8 mouse cellular contexts compared by ENCODE assay signal in the genomic region with DNA sequence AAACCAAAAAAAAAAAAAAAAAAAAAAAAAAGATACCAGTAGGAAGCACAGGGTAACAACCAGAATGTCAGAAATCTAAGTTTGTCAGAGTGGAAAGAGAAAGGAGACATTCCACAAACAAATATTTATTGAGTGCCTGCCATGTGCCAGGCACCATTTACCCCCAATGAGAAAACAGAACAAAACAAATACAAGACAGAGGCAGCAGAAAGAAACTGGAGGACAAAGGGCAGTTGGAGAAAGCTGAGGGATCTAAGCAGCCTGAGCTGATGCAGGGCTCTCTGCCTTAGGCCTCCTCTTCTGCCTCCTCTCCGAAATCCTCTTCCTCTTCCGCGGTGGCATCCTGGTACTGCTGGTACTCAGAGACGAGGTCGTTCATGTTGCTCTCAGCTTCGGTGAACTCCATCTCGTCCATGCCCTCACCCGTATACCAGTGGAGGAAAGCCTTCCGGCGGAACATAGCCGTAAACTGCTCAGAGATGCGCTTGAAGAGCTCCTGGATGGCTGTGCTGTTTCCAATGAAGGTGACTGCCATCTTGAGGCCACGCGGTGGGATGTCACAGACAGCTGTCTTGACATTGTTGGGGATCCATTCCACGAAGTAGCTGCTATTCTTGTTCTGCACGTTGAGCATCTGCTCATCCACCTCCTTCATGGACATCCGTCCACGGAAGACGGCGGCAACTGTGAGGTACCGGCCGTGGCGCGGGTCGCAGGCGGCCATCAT. TPM values are rescaled to one million over a fixed set of nuclear protein-coding genes. Genes with fewer than 3 reads are reported as not detected.
DNase-seq lines count a peak whose midpoint lies in the region; ATAC-seq and TF ChIP-seq lines count a peak whose summit lies in the region.

No protein-coding gene starts in this region.

- H3K4me2 ChIP-seq in heart, embryonic 16.5 days (ENCODE audit: low read depth, low read length): peak overlapping the region; percentile 79
- H3K4me2 ChIP-seq in embryonic facial prominence, embryonic 12.5 days (replicated peaks): peak overlapping the region; percentile 85
- peak overlapping the region; percentile 89 for H3K4me2 ChIP-seq in neural tube, embryonic 12.5 days (replicated peaks)

- H3K9ac ChIP-seq in heart, embryonic 16.5 days (ENCODE audit: low read length): no peak overlapping the region
- peak overlapping the region; percentile 64 for H3K9ac ChIP-seq in ES-Bruce4 (ENCODE audit: low read depth, poor library complexity, severe bottlenecking)
- peak overlapping the region; percentile 49 for H3K9ac ChIP-seq in embryonic facial prominence, embryonic 12.5 days
- peak overlapping the region; percentile 93 for H3K9ac ChIP-seq in neural tube, embryonic 12.5 days

- peaks cover 49% of the 10 kb centered on the region for H3K36me3 ChIP-seq in heart, embryonic 16.5 days (ENCODE audit: control insufficient read depth, insufficient read depth)
- peaks cover 35% of the 10 kb centered on the region for H3K36me3 ChIP-seq in ES-Bruce4 (ENCODE audit: control insufficient read depth, insufficient read depth, low read length, poor library complexity, severe bottlenecking)
- H3K36me3 ChIP-seq in embryonic facial prominence, embryonic 12.5 days: peaks cover 50% of the 10 kb centered on the region
- H3K36me3 ChIP-seq in neural tube, embryonic 12.5 days: peaks cover 42% of the 10 kb centered on the region

- no peaks in the 10 kb centered on the region for H3K27me3 ChIP-seq in heart, embryonic 16.5 days (ENCODE audit: control insufficient read depth, insufficient read depth, low read length)
- no peaks in the 10 kb centered on the region for H3K27me3 ChIP-seq in ES-Bruce4 (ENCODE audit: control insufficient read depth, insufficient read depth, low read length, poor library complexity, severe bottlenecking)
- no peaks in the 10 kb centered on the region for H3K27me3 ChIP-seq in embryonic facial prominence, embryonic 12.5 days
- H3K27me3 ChIP-seq in neural tube, embryonic 12.5 days (replicated peaks): no peaks in the 10 kb centered on the region

- H3K4me1 ChIP-seq in heart, embryonic 16.5 days (ENCODE audit: control insufficient read depth, insufficient read depth, low read length): peaks cover 38% of the 10 kb centered on the region
- no peaks in the 10 kb centered on the region for H3K4me1 ChIP-seq in ES-Bruce4 (ENCODE audit: control insufficient read depth, insufficient read depth, low read length)
- H3K4me1 ChIP-seq in embryonic facial prominence, embryonic 12.5 days: peaks cover 40% of the 10 kb centered on the region
- H3K4me1 ChIP-seq in neural tube, embryonic 12.5 days: peaks cover 49% of the 10 kb centered on the region

- WGBS in heart, embryonic 16.5 days: 70% methylated on average over 26 of the region's 26 CpGs
- 74% methylated on average over 26 of the region's 26 CpGs for WGBS in embryonic facial prominence, embryonic 12.5 days
- 79% methylated on average over 26 of the region's 26 CpGs for WGBS in neural tube, embryonic 12.5 days

- intact Hi-C loops in left cerebral cortex, postnatal 14 days (cut with DNase I): no loop called here

- peak; percentile 2 for TF ChIP-seq CTCF in ES-Bruce4 (IDR thresholded peaks at IDR 0.05; ENCODE audit: low read depth, low read length)

- ATAC-seq in heart, embryonic 16.5 days (replicated peaks; ENCODE audit: extremely low read depth, insufficient read depth, low FRiP score): no peak
- no peak for ATAC-seq in embryonic facial prominence, embryonic 12.5 days (ENCODE audit: insufficient number of reproducible peaks, insufficient read depth, low FRiP score, low TSS enrichment)
- ATAC-seq in neural tube, embryonic 12.5 days (ENCODE audit: low FRiP score, low read depth): no peak
- ATAC-seq in monocyte, adult 5-6 weeks (replicated peaks; ENCODE audit: insufficient number of reproducible peaks, low FRiP score, low TSS enrichment, poor library complexity, severe bottlenecking): no peak

- no peak for TF ChIP-seq EP300 in ES-Bruce4 (IDR thresholded peaks at IDR 0.05; ENCODE audit: insufficient read depth, low read depth, low read length)

- peak overlapping the region; percentile 89 for H3K4me3 ChIP-seq in heart, embryonic 16.5 days (ENCODE audit: low read length)
- H3K4me3 ChIP-seq in ES-Bruce4 (ENCODE audit: low read depth, low read length): peak overlapping the region; percentile 94
- H3K4me3 ChIP-seq in embryonic facial prominence, embryonic 12.5 days: peak overlapping the region; percentile 87
- H3K4me3 ChIP-seq in neural tube, embryonic 12.5 days: peak overlapping the region; percentile 72

- no peak overlapping the region for H3K27ac ChIP-seq in heart, embryonic 16.5 days (ENCODE audit: low read length)
- H3K27ac ChIP-seq in ES-Bruce4 (ENCODE audit: insufficient read depth, low read length): peak overlapping the region; percentile 20; the same call in 1 of the 2 replicates
- no peak overlapping the region for H3K27ac ChIP-seq in embryonic facial prominence, embryonic 12.5 days
- H3K27ac ChIP-seq in neural tube, embryonic 12.5 days: no peak overlapping the region

- no peak for TF ChIP-seq POLR2A in ES-Bruce4 (IDR thresholded peaks at IDR 0.05; ENCODE audit: insufficient read depth, low read length)

- no peak for DNase-seq in heart, adult 18-20 months
- peak; percentile 51 to 58 for DNase-seq in left cerebral cortex, postnatal 14 days (ENCODE audit: low spot score in 2 of 2)
- DNase-seq in spleen, adult 12 weeks (ENCODE audit: low spot score): no peak

- no peaks in the 10 kb centered on the region for H3K9me3 ChIP-seq in heart, embryonic 16.5 days (replicated peaks; ENCODE audit: control insufficient read depth, low read length)
- H3K9me3 ChIP-seq in ES-Bruce4 (replicated peaks; ENCODE audit: control insufficient read depth, insufficient read depth, low read length, poor library complexity, severe bottlenecking): no peaks in the 10 kb centered on the region
- H3K9me3 ChIP-seq in embryonic facial prominence, embryonic 12.5 days: no peaks in the 10 kb centered on the region
- no peaks in the 10 kb centered on the region for H3K9me3 ChIP-seq in neural tube, embryonic 12.5 days

RNA-seq across cellular contexts. Expression of a gene that starts 3.2 kb away (rescaled TPM):
- polyA plus RNA-seq in heart, embryonic 16.5 days (2015; fragmentation: Nextera tagmentation; extraction: Ambion mirVana): 634 and 654 TPM in 2 replicates
- total RNA-seq in heart, adult 18-20 months (2021): 10 to 100 TPM; 89.4 to 92.2 TPM
- 1,430 and 1,461 TPM in 2 replicates for polyA plus RNA-seq in ES-Bruce4 (2011; ENCODE audit: insufficient read depth, insufficient read length, low read depth, missing spikeins)
- 1,266 and 1,271 TPM in 2 replicates for polyA plus RNA-seq in embryonic facial prominence, embryonic 12.5 days (2016; fragmentation: Nextera tagmentation; extraction: Ambion mirVana)
- total RNA-seq in left cerebral cortex, postnatal 14 days (2021): 100 to 1,000 TPM; 771 to 797 TPM
- 1,533 and 1,543 TPM in 2 replicates for polyA plus RNA-seq in neural tube, embryonic 12.5 days (2016; fragmentation: Nextera tagmentation; extraction: Ambion mirVana)
- 138 to 179 TPM (median 139 TPM) in 3 replicates for total RNA-seq in monocyte, adult 5-6 weeks (2017)

RNA-seq across cellular contexts. Expression of a gene that starts 6.5 kb away (rescaled TPM):
- polyA plus RNA-seq in heart, embryonic 16.5 days (2015; fragmentation: Nextera tagmentation; extraction: Ambion mirVana): 14.7 and 15.0 TPM in 2 replicates
- total RNA-seq in heart, adult 18-20 months (2021): 10 to 100 TPM; 13.3 to 17.8 TPM
- polyA plus RNA-seq in ES-Bruce4 (2011; ENCODE audit: insufficient read depth, insufficient read length, low read depth, missing spikeins): 131 and 147 TPM in 2 replicates
- polyA plus RNA-seq in embryonic facial prominence, embryonic 12.5 days (2016; fragmentation: Nextera tagmentation; extraction: Ambion mirVana): 15.1 and 21.3 TPM in 2 replicates
- total RNA-seq in left cerebral cortex, postnatal 14 days (2021): 10 to 100 TPM; 10.7 to 14.6 TPM
- 13.6 and 14.7 TPM in 2 replicates for polyA plus RNA-seq in neural tube, embryonic 12.5 days (2016; fragmentation: Nextera tagmentation; extraction: Ambion mirVana)
- total RNA-seq in monocyte, adult 5-6 weeks (2017): 10.9 to 26.0 TPM (median 11.1 TPM) in 3 replicates

RNA-seq across cellular contexts. Expression of a gene that starts 11.8 kb away (rescaled TPM):
- polyA plus RNA-seq in heart, embryonic 16.5 days (2015; fragmentation: Nextera tagmentation; extraction: Ambion mirVana): 119 and 134 TPM in 2 replicates
- total RNA-seq in heart, adult 18-20 months (2021): 100 to 1,000 TPM; 146 to 154 TPM
- polyA plus RNA-seq in ES-Bruce4 (2011; ENCODE audit: insufficient read depth, insufficient read length, low read depth, missing spikeins): 46.8 and 47.4 TPM in 2 replicates
- polyA plus RNA-seq in embryonic facial prominence, embryonic 12.5 days (2016; fragmentation: Nextera tagmentation; extraction: Ambion mirVana): 50.7 and 60.3 TPM in 2 replicates
- 100 to 1,000 TPM; 153 to 168 TPM for total RNA-seq in left cerebral cortex, postnatal 14 days (2021)
- polyA plus RNA-seq in neural tube, embryonic 12.5 days (2016; fragmentation: Nextera tagmentation; extraction: Ambion mirVana): 60.5 and 60.6 TPM in 2 replicates
- 70.0 to 84.2 TPM (median 77.9 TPM) in 3 replicates for total RNA-seq in monocyte, adult 5-6 weeks (2017)

RNA-seq across cellular contexts. Expression of a gene that starts 13.4 kb away (rescaled TPM):
- 60.9 and 62.6 TPM in 2 replicates for polyA plus RNA-seq in heart, embryonic 16.5 days (2015; fragmentation: Nextera tagmentation; extraction: Ambion mirVana)
- 10 to 100 TPM; 20.2 to 25.6 TPM for total RNA-seq in heart, adult 18-20 months (2021)
- polyA plus RNA-seq in ES-Bruce4 (2011; ENCODE audit: insufficient read depth, insufficient read length, low read depth, missing spikeins): 31.3 and 35.5 TPM in 2 replicates
- 6.9 and 8.9 TPM in 2 replicates for polyA plus RNA-seq in embryonic facial prominence, embryonic 12.5 days (2016; fragmentation: Nextera tagmentation; extraction: Ambion mirVana)
- total RNA-seq in left cerebral cortex, postnatal 14 days (2021): 1 to 10 TPM; 5.4 to 5.7 TPM
- 5.2 and 7.9 TPM in 2 replicates for polyA plus RNA-seq in neural tube, embryonic 12.5 days (2016; fragmentation: Nextera tagmentation; extraction: Ambion mirVana)
- total RNA-seq in monocyte, adult 5-6 weeks (2017): 17.2 to 77.7 TPM (median 52.8 TPM) in 3 replicates

RNA-seq across cellular contexts. Expression of a gene that starts 26.3 kb away (rescaled TPM):
- polyA plus RNA-seq in heart, embryonic 16.5 days (2015; fragmentation: Nextera tagmentation; extraction: Ambion mirVana): 45.9 and 46.9 TPM in 2 replicates
- total RNA-seq in heart, adult 18-20 months (2021): 1 to 10 TPM; 1.8 to 2.5 TPM
- polyA plus RNA-seq in ES-Bruce4 (2011; ENCODE audit: insufficient read depth, insufficient read length, low read depth, missing spikeins): 32.9 and 35.3 TPM in 2 replicates
- polyA plus RNA-seq in embryonic facial prominence, embryonic 12.5 days (2016; fragmentation: Nextera tagmentation; extraction: Ambion mirVana): 39.9 and 43.9 TPM in 2 replicates
- total RNA-seq in left cerebral cortex, postnatal 14 days (2021): 1 to 10 TPM; 5.1 TPM
- polyA plus RNA-seq in neural tube, embryonic 12.5 days (2016; fragmentation: Nextera tagmentation; extraction: Ambion mirVana): 40.5 and 41.3 TPM in 2 replicates
- 18.1 to 25.9 TPM (median 25.6 TPM) in 3 replicates for total RNA-seq in monocyte, adult 5-6 weeks (2017)

Comparison
In these comparisons a context has a peak if more than half of its experiments do, and no peak if none do; other contexts are left out.
1. DNase-seq: peak in left cerebral cortex, postnatal 14 days (2 of 2); none in heart, adult 18-20 months (0 of 2) and spleen, adult 12 weeks (single experiment).
2. Peak in every context shown above with its lines, with median percentiles within 50 percentile points of each other: H3K4me2 ChIP-seq and H3K4me3 ChIP-seq.